Mouse (Mus musculus) myocyte (in vitro differentiated cells): ENCODE data around the gene Hacd4. TPM values are rescaled to one million over a fixed set of nuclear protein-coding genes. Genes with fewer than 3 reads are reported as not detected.
A peak's percentile ranks its signal among the peaks of the same experiment; 100 is the strongest.

Experiments used
- H3K27me3 ChIP-seq: one replicate; pipeline ENCODE4 v1.6.1; 2011; ENCODE audit not compliant: control insufficient read depth, insufficient read depth, insufficient read length
- H3K36me3 ChIP-seq: one replicate; pipeline ENCODE4 v1.6.1; 2011; ENCODE audit not compliant: control insufficient read depth, insufficient read depth
- H3K4me2 ChIP-seq: one replicate; pipeline ENCODE4 v1.6.1; 2011; ENCODE audit warnings: low read depth, control low read depth
- H3K4me3 ChIP-seq: one replicate; pipeline ENCODE4 v1.5.1; 2011; ENCODE audit warnings: mild to moderate bottlenecking, control low read depth, moderate library complexity
- H3K79me2 ChIP-seq: one replicate; pipeline ENCODE4 v1.6.1; 2011; ENCODE audit not compliant: control insufficient read depth, insufficient read depth
- H3ac ChIP-seq: one replicate; pipeline ENCODE4 v1.6.1; 2011; ENCODE audit not compliant: control insufficient read depth, insufficient read length
- CEBPB ChIP-seq: IDR thresholded peaks from 2 replicates; pipeline ENCODE4 v1.6.1; 2011; ENCODE audit warnings: mild to moderate bottlenecking, moderate library complexity; ENCODE audit not compliant: poor library complexity, insufficient read depth, severe bottlenecking
- E2F4 ChIP-seq: IDR thresholded peaks from one replicate; pipeline ENCODE4 v1.6.1; 2011; ENCODE audit warnings: mild to moderate bottlenecking, control low read depth, moderate library complexity; ENCODE audit not compliant: insufficient read depth
- MAX ChIP-seq: IDR thresholded peaks from one replicate; pipeline ENCODE4 v1.6.1; 2011; ENCODE audit warnings: low read depth, mild to moderate bottlenecking, control low read depth
- MYOD1 ChIP-seq, 3 experiments: IDR thresholded peaks; one replicate each; pipeline ENCODE4 v1.6.1; 2011; ENCODE audit warnings: control low read depth in 2 of 3, low read depth in 2 of 3, mild to moderate bottlenecking in 2 of 3, moderate library complexity in 1 of 3; ENCODE audit not compliant: insufficient read length in 2 of 3, control insufficient read depth in 1 of 3
- MYOG ChIP-seq, 3 experiments: IDR thresholded peaks; one replicate each; pipeline ENCODE4 v1.6.1; 2011; ENCODE audit warnings: control low read depth in 2 of 3, low read depth in 2 of 3, mild to moderate bottlenecking in 2 of 3; ENCODE audit not compliant: insufficient read length in 2 of 3, control insufficient read depth in 1 of 3, insufficient read depth in 1 of 3
- POLR2A ChIP-seq: IDR thresholded peaks from one replicate; pipeline ENCODE4 v1.6.1; 2011; ENCODE audit warnings: low read depth, mild to moderate bottlenecking, control low read depth, moderate library complexity; ENCODE audit not compliant: insufficient read length
- POLR2AphosphoS2 ChIP-seq: IDR thresholded peaks from one replicate; pipeline ENCODE4 v1.6.1; 2011; ENCODE audit warnings: low read depth, control low read depth; ENCODE audit not compliant: insufficient read length
- REST ChIP-seq: IDR thresholded peaks from one replicate; pipeline ENCODE4 v1.6.1; 2011; ENCODE audit warnings: mild to moderate bottlenecking, control low read depth, moderate library complexity; ENCODE audit not compliant: insufficient read depth, insufficient read length
- SRF ChIP-seq: IDR thresholded peaks from one replicate; pipeline ENCODE4 v1.6.1; 2011; ENCODE audit warnings: low read depth; ENCODE audit not compliant: control insufficient read depth, insufficient read length
- TCF12 ChIP-seq: IDR thresholded peaks from one replicate; pipeline ENCODE4 v1.6.1; 2011; ENCODE audit warnings: mild to moderate bottlenecking, control low read depth; ENCODE audit not compliant: poor library complexity, insufficient read depth, severe bottlenecking
- TCF3 ChIP-seq: IDR thresholded peaks from one replicate; pipeline ENCODE4 v1.6.1; 2011; ENCODE audit warnings: low read depth, control low read depth; ENCODE audit not compliant: insufficient read length
- USF1 ChIP-seq: IDR thresholded peaks from one replicate; pipeline ENCODE4 v1.6.1; 2011; ENCODE audit warnings: low read depth, mild to moderate bottlenecking, control low read depth, moderate library complexity
- polyA plus RNA-seq: library from polyadenylated mRNA; unstranded; fragments of >200 nt; fragmentation: generic; extraction: Trizol; gene quantifications from one replicate; pipeline ENCODE4 v1.2.1, GENCODE M21; 2012; ENCODE audit warnings: missing spikeins

Gene Hacd4
- polyA plus RNA-seq, 1 experiment, result 2.4 TPM

- Histone ChIP-seq H3K4me2 (peak overlapping the region; percentile 71), H3K36me3 (no peaks in the 10 kb centered on the region), H3K4me3 (no peak overlapping the region), H3K27me3 (no peaks in the 10 kb centered on the region), H3K79me2 (no peaks in the 10 kb centered on the region), H3ac (no peak overlapping the region)
- TF ChIP-seq TCF12 (no peak), E2F4 (no peak), USF1 (no peak), MAX (no peak), REST (no peak), TCF3 (no peak), CEBPB (no peak)
Measured at GRCm38 (mm10) chr4:88437166-88437565, 1.6 kb downstream of the Hacd4 start.

- Histone ChIP-seq H3K27me3 (no peaks in the 10 kb centered on the region), H3K4me3 (no peak overlapping the region), H3K36me3 (no peaks in the 10 kb centered on the region), H3K79me2 (no peaks in the 10 kb centered on the region), H3ac (no peak overlapping the region), H3K4me2 (peak overlapping the region; percentile 71)
- TF ChIP-seq MYOG (IDR thresholded peaks at IDR 0.05; ENCODE audit: control insufficient read depth in 1 of 3, insufficient read depth in 1 of 3, insufficient read length in 2 of 3, low read depth in 2 of 3) (no peak), TCF12 (no peak), MYOD1 (IDR thresholded peaks at IDR 0.05; ENCODE audit: control insufficient read depth in 1 of 3, insufficient read length in 2 of 3, low read depth in 2 of 3) (no peak), USF1 (no peak), E2F4 (no peak), POLR2AphosphoS2 (no peak), TCF3 (no peak), POLR2A (no peak), CEBPB (no peak), SRF (no peak), MAX (no peak), REST (no peak)
Measured at GRCm38 (mm10) chr4:88436593-88437165, 2.0 kb downstream of the Hacd4 start.

GRCm38 (mm10) chr4:88432412-88433024, 6.2 kb downstream of the Hacd4 start:
- no peak for TF ChIP-seq REST
- no peak for TF ChIP-seq CEBPB
- Histone ChIP-seq H3K27me3 (no peaks in the 10 kb centered on the region), H3ac (no peak overlapping the region)

DNA sequence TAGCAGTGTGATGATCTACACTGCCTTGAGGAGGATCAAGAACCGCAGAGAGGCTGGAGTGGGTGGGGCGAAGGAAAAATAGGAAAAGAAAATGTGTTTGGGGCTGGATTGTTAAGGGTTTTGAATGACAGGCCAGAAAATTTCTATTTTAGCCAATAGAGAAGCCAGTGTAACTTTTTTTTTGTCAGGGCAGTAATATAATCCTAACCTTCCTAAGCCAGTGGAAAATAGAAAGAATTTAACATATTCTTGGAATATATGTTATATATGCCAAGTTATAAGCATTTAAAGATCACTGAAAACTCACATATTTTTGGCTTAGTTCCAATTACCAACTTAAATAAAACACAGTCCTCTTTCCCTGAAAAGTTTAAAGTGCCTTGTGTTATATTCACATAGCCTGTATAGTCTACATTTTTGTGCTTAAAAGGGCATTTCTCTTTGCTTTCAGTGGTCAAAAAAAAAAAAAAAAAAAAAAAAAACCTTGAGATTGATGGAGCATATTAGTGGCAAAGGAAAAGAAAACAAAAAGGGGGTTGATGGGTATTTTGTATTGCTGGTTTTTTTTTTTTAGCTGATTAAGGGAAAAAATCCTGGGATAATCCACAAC, 11.0 kb downstream of the Hacd4 start:
- no peak overlapping the region for H3K4me2 ChIP-seq
- no peak overlapping the region for H3K4me3 ChIP-seq
- no peak overlapping the region for H3ac ChIP-seq
- TF ChIP-seq TCF12 (no peak), POLR2AphosphoS2 (no peak), REST (no peak), MYOG (IDR thresholded peaks at IDR 0.05; ENCODE audit: control insufficient read depth in 1 of 3, insufficient read depth in 1 of 3, insufficient read length in 2 of 3, low read depth in 2 of 3) (no peak), SRF (no peak), CEBPB (no peak), MYOD1 (IDR thresholded peaks at IDR 0.05; ENCODE audit: control insufficient read depth in 1 of 3, insufficient read length in 2 of 3, low read depth in 2 of 3) (no peak), MAX (no peak), USF1 (no peak), E2F4 (no peak), TCF3 (no peak), POLR2A (no peak)
- no peaks in the 10 kb centered on the region for H3K27me3 ChIP-seq
- H3K36me3 ChIP-seq, result no peaks in the 10 kb centered on the region
- H3K79me2 ChIP-seq, result no peaks in the 10 kb centered on the region

More at GRCm38 (mm10) chr4:88432412-88433024, 6.2 kb downstream of the Hacd4 start:
- Histone ChIP-seq H3K4me3 (no peak overlapping the region), H3K79me2 (no peaks in the 10 kb centered on the region), H3K4me2 (no peak overlapping the region), H3K36me3 (no peaks in the 10 kb centered on the region)

GRCm38 (mm10) chr4:88424563-88424962, 14.2 kb downstream of the Hacd4 start:
- no peaks in the 10 kb centered on the region for H3K36me3 ChIP-seq
- H3K27me3 ChIP-seq, result no peaks in the 10 kb centered on the region
- H3K79me2 ChIP-seq, result no peaks in the 10 kb centered on the region
- no peak for TF ChIP-seq POLR2AphosphoS2
- no peak for TF ChIP-seq REST
- TF ChIP-seq E2F4, result no peak
- TF ChIP-seq TCF12, result no peak
- TF ChIP-seq MYOG (IDR thresholded peaks at IDR 0.05; ENCODE audit: control insufficient read depth in 1 of 3, insufficient read depth in 1 of 3, insufficient read length in 2 of 3, low read depth in 2 of 3), result no peak
- no peak for TF ChIP-seq POLR2A
- TF ChIP-seq MYOD1 (IDR thresholded peaks at IDR 0.05; ENCODE audit: control insufficient read depth in 1 of 3, insufficient read length in 2 of 3, low read depth in 2 of 3), result no peak
- no peak for TF ChIP-seq TCF3
- TF ChIP-seq USF1, result no peak
- TF ChIP-seq CEBPB, result no peak
- TF ChIP-seq MAX, result no peak
- TF ChIP-seq SRF, result no peak
- H3K4me2 ChIP-seq, result no peak overlapping the region
- no peak overlapping the region for H3K4me3 ChIP-seq
- no peak overlapping the region for H3ac ChIP-seq
